Mouse (Mus musculus) intestine, postnatal 0 days (tissue): Measurements from ENCODE around the gene Rhbg. TPM values are rescaled to one million over a fixed set of nuclear protein-coding genes. Genes with fewer than 3 reads are reported as not detected.
A peak's percentile ranks its signal among the peaks of the same experiment; 100 is the strongest.

Experiments
- ATAC-seq: fragments of 200-750 bp; cut with Nextera tagmentation; 2 replicates; pipeline ENCODE4 v1.8.0; 2017; ENCODE audit warnings: mild to moderate bottlenecking, moderate TSS enrichment, moderate library complexity
- H3K27ac ChIP-seq: fragments of 300-500 bp; sonication (generic); 2 replicates; pipeline ENCODE4 v1.5.1; 2014; ENCODE audit warnings: mild to moderate bottlenecking, low read depth, low read length, moderate library complexity
- H3K27me3 ChIP-seq: fragments of 300-500 bp; sonication (generic); replicated peaks from 2 replicates; pipeline ENCODE4 v1.6.1; 2014; ENCODE audit warnings: low read length, mixed read lengths; ENCODE audit not compliant: control insufficient read depth, insufficient read depth
- H3K36me3 ChIP-seq: fragments of 300-500 bp; sonication (generic); 2 replicates; pipeline ENCODE4 v1.6.1; 2014; ENCODE audit warnings: mild to moderate bottlenecking, moderate library complexity; ENCODE audit not compliant: control insufficient read depth, insufficient read depth
- H3K4me1 ChIP-seq: fragments of 300-500 bp; sonication (generic); replicated peaks from 2 replicates; pipeline ENCODE4 v1.6.1; 2014; ENCODE audit warnings: antibody characterized with exemption, low read length, mixed read lengths; ENCODE audit not compliant: control insufficient read depth, insufficient read depth
- H3K4me2 ChIP-seq: fragments of 300-500 bp; sonication (generic); replicated peaks from 2 replicates; pipeline ENCODE4 v1.6.1; 2014; ENCODE audit warnings: low read depth, mild to moderate bottlenecking, moderate library complexity
- H3K4me3 ChIP-seq: fragments of 300-500 bp; sonication (generic); 2 replicates; pipeline ENCODE4 v1.5.1; 2014; ENCODE audit warnings: low read depth, low read length
- H3K9ac ChIP-seq: fragments of 300-500 bp; sonication (generic); 2 replicates; pipeline ENCODE4 v1.6.1; 2014; ENCODE audit warnings: mild to moderate bottlenecking, low read depth, low read length
- H3K9me3 ChIP-seq: fragments of 300-500 bp; sonication (generic); 2 replicates; pipeline ENCODE4 v1.6.1; 2016; ENCODE audit warnings: mixed run types; ENCODE audit not compliant: control insufficient read depth
- CTCF ChIP-seq: sonication (generic); IDR thresholded peaks from 2 replicates; pipeline ENCODE4 v1.5.1; 2016; ENCODE audit warnings: low read depth, mild to moderate bottlenecking, control low read depth, antibody characterized with exemption, moderate library complexity
- WGBS: fragments of 180-500 bp; shearing (Covaris S2); extraction: QIAGEN DNeasy Blood & Tissue Kit; methylation state at CpG from one replicate; pipeline ENCODE4 v1.1.7; 2014; 5-methylcytosine and 5-hydroxymethylcytosine counted together
- polyA plus RNA-seq: library from polyadenylated mRNA; unstranded; fragments of >200 nt; fragmentation: Nextera tagmentation; extraction: Ambion mirVana; gene quantifications from 2 replicates; pipeline ENCODE4 v1.2.1, GENCODE M21; 2015

The Rhbg gene
- polyA plus RNA-seq, 1 experiment from 2014 or later = 0.65 TPM

DNA sequence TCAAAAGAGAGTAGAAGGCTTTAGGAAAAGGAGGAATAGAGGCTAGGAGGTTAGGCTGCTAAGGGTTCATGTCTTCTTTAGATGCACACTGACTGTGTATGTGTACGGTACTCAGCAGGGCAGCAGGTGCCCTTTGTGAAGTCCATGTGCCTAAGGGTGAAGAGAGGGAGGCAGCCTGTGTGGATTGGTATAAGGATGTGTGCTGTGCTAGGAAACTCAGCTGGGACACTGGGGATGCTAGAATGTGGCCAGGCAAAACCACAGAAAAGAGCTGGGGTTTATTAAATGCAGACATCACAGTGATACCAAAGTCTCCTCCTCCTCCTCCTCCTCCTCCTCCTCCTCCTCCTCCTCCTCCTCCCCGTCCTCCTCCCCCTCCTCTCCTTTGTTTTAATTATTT, 36.8 kb downstream of the Rhbg start:
- Histone ChIP-seq H3K4me3 (no peak overlapping the region), H3K4me1 (peaks cover 8% of the 10 kb centered on the region; the same call in 1 of the 2 replicates), H3K9me3 (no peaks in the 10 kb centered on the region), H3K27me3 (peaks cover 87% of the 10 kb centered on the region), H3K27ac (no peak overlapping the region), H3K4me2 (no peak overlapping the region), H3K36me3 (no peaks in the 10 kb centered on the region), H3K9ac (no peak overlapping the region)
- TF ChIP-seq CTCF = no peak
- ATAC-seq = no peak
- 68% methylated on average over 1 of the region's 2 CpGs for WGBS

DNA sequence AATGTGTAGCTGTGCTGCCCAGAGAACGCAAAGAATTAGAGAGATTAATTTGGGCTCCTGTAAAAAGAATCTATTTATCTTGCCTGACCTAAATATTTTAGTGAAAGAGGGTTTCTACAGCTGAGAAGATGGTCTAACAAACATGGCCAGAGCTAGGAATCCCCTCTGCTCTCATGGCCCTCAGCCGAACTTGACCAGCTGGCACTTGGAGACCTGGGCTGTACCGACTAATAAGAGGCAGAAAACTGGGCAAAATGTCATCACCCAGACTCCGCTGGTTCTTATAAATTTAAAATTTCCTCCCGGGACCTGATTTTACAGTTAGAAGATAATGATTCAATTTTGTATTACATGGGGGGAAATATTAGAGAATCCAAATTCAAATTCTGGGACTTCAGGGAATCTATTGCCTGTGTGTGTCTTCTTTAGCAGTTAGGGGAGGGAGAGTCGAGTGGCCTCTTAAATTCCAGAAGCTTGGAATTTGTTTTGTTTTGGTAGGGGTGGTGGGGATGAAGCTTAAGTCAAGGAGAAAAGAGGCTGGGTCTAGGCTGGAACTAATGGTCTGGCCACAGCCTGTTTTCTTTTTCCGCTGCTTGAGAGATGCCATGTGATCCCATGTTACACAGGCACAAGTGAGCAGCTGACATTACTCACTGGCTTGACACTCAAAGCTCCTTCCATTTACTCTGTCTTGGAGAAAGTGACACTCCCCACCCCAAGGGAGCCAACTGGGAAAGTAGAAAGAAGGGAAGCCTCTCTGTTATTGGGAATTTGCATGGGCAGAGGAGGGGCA, 37.8 kb downstream of the Rhbg start:
- Histone ChIP-seq H3K4me3 (peak overlapping the region; percentile 38; the same call in 1 of the 2 replicates), H3K4me2 (no peak overlapping the region), H3K9me3 (no peaks in the 10 kb centered on the region), H3K27me3 (peaks cover 91% of the 10 kb centered on the region), H3K4me1 (peaks cover 8% of the 10 kb centered on the region; the same call in 1 of the 2 replicates), H3K27ac (no peak overlapping the region), H3K36me3 (no peaks in the 10 kb centered on the region), H3K9ac (no peak overlapping the region)
- ATAC-seq = no peak
- TF ChIP-seq CTCF = no peak
- WGBS = 14% methylated on average over 7 of the region's 7 CpGs

DNA sequence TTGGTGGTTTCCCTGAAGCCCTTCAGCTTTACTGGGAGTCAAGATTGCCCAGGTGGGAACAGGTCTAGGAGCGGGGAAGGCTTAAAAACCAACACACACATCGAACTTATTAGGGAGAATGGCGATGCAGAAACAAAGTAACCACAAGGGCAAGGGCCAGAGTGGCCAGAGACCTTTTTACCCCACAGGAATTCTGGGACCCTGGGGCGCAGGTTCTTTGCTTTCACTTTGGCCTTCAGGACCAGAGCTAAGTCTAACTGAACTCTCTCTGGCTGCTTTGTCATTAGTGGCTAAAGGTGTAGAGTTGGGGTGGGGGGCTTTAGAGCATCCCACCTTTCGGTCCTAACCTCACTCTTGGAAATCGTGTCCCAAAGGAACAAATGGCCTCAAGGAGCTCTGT, 38.4 kb downstream of the Rhbg start:
- Histone ChIP-seq H3K36me3 (no peaks in the 10 kb centered on the region), H3K4me2 (peak overlapping the region; percentile 59; the same call in 1 of the 2 replicates), H3K4me1 (peaks cover 8% of the 10 kb centered on the region; the same call in 1 of the 2 replicates), H3K27me3 (peaks cover 92% of the 10 kb centered on the region), H3K9ac (no peak overlapping the region), H3K9me3 (no peaks in the 10 kb centered on the region), H3K27ac (no peak overlapping the region), H3K4me3 (peak overlapping the region; percentile 38)
- ATAC-seq = no peak
- no peak for TF ChIP-seq CTCF
- whole genome bisulfite sequencing = 4% methylated on average over 6 of the region's 6 CpGs

DNA sequence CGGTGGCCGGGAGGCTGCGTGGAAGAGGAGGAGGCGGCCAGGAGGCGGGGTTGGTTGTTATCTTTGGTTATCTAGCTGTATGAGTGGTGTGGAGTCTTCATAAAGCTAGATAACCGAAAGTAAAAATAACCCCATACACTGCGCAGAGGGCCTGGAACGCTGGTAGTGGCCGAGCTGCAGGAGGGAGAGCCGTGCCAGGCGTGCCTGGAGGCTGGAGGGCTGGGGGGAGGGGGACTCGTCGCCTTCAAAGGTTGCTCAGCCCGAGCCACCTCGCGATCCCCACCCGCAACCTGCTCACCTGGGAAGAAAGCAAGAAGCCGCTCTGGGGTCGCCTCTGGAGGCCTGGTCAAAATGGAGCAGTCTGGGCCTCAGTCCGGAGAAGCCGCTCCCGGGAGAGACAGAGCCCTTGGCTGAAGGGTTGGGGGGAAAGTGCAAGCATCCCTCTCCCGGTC, 38.9 kb downstream of the Rhbg start:
- Histone ChIP-seq H3K9ac (no peak overlapping the region), H3K36me3 (no peaks in the 10 kb centered on the region), H3K27me3 (peaks cover 94% of the 10 kb centered on the region), H3K27ac (no peak overlapping the region), H3K4me2 (peak overlapping the region; percentile 59), H3K9me3 (no peaks in the 10 kb centered on the region), H3K4me1 (peaks cover 8% of the 10 kb centered on the region; the same call in 1 of the 2 replicates), H3K4me3 (peak overlapping the region; percentile 38)
- ATAC-seq = no peak
- no peak for TF ChIP-seq CTCF
- WGBS = under 1% methylated on average over 23 of the region's 23 CpGs

DNA sequence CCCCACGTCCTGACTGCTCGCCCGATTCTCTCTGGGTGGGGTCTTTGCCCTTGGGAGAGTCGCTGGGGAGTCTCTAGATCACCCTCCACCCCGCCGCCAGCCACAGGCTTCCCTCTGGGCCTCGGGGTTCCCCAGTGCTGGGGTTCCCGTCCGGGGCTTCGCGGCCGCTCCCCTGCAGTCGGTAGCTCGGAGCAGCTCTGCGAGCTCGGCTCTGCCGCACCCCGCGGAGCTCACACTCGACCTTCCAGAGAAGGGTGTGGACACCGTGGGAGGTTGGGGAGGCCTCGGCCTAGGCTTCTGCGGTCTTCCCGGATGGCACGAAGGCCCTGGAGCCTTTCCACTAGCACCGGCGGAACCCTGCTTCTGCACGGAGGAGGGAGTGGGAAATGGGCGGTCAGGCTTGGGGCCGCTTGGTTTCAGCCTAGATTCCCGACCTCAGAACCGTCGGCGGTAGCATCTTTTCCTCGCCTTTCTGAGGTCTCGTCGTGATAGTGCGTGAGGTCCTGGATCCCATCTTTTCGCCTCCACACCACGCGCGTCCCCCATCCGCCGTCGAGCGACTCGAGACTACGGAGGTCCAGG, 39.4 kb downstream of the Rhbg start:
- TF ChIP-seq CTCF = no peak
- Histone ChIP-seq H3K4me1 (peaks cover 8% of the 10 kb centered on the region; the same call in 1 of the 2 replicates), H3K9me3 (no peaks in the 10 kb centered on the region), H3K9ac (no peak overlapping the region), H3K4me2 (peak overlapping the region; percentile 59), H3K4me3 (peak overlapping the region; percentile 38), H3K27ac (no peak overlapping the region), H3K27me3 (peaks cover 94% of the 10 kb centered on the region), H3K36me3 (no peaks in the 10 kb centered on the region)
- ATAC-seq = no peak
- WGBS = 1% methylated on average over 48 of the region's 48 CpGs

DNA sequence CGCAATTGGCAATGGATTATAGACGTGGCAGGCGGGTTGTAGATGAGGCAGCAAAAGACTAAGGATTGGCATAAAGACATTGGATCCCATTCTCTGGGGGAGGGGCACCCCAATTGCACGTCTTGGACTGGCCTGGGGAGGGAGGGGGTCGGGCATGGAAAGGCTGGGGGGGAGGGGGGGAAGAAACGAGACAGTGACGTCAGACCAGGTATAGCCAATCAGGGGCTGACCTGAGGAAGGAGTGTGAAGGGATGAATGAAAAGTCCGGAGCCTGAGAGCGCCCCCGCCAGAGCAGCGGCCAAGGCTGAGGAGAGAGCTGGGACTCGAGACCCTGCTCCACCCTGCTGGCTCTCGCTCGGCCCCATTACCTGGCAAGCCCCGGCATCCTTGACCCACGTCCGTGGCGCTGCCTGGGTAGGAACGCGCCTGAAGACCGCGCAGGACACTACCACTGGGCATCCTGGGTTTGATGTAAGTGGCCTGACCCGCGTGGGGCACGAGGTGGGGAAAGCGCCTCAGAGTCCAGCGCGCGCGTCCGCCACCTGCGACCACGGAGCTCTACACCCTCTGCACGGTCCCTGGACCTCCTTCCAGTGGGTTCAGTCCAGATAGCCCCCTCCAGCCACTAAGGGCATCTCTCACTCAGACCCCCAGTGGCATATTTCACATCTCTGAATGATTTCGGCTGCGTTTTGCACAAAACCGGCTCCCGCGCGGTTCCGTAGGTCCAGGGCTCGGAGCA, 40.1 kb downstream of the Rhbg start:
- 0 out of 2 replicates have a peak, but pooled peaks have one; percentile 33 for ATAC-seq
- no peaks in the 10 kb centered on the region for H3K9me3 ChIP-seq
- H3K27ac ChIP-seq = no peak overlapping the region
- H3K4me3 ChIP-seq = peak overlapping the region; percentile 38
- peaks cover 94% of the 10 kb centered on the region for H3K27me3 ChIP-seq
- 2% methylated on average over 42 of the region's 42 CpGs for WGBS
- H3K36me3 ChIP-seq = no peaks in the 10 kb centered on the region
- no peak for TF ChIP-seq CTCF
- no peak overlapping the region for H3K9ac ChIP-seq
- H3K4me2 ChIP-seq = peak overlapping the region; percentile 59
- peaks cover 8% of the 10 kb centered on the region; the same call in 1 of the 2 replicates for H3K4me1 ChIP-seq
